Mouse (Mus musculus) kidney, embryonic 15.5 days (tissue): ENCODE data around the gene Izumo2. TPM values are rescaled to one million over a fixed set of nuclear protein-coding genes. Genes with fewer than 3 reads are reported as not detected.

Experiments used
- ATAC-seq: fragments of 200-750 bp; cut with Nextera tagmentation; replicated peaks from 2 replicates; pipeline ENCODE4 v1.8.0; 2017; ENCODE audit warnings: moderate TSS enrichment; ENCODE audit not compliant: low FRiP score
- H3K27ac ChIP-seq: fragments of 300-500 bp; sonication (generic); 2 replicates; pipeline ENCODE4 v1.5.1; 2015; ENCODE audit warnings: mild to moderate bottlenecking, inconsistent platforms
- H3K27me3 ChIP-seq: fragments of 300-500 bp; sonication (generic); 2 replicates; pipeline ENCODE4 v1.6.1; 2015; ENCODE audit warnings: inconsistent platforms
- H3K36me3 ChIP-seq: fragments of 300-500 bp; sonication (generic); 2 replicates; pipeline ENCODE4 v1.6.1; 2015; ENCODE audit warnings: inconsistent platforms
- H3K4me1 ChIP-seq: fragments of 300-500 bp; sonication (generic); 2 replicates; pipeline ENCODE4 v1.6.1; 2015; ENCODE audit warnings: inconsistent platforms
- H3K4me2 ChIP-seq: fragments of 300-500 bp; sonication (generic); 2 replicates; pipeline ENCODE4 v1.6.1; 2015; ENCODE audit warnings: moderate library complexity, mild to moderate bottlenecking, inconsistent platforms
- H3K4me3 ChIP-seq: fragments of 300-500 bp; sonication (generic); replicated peaks from 2 replicates; pipeline ENCODE4 v1.5.1; 2015; ENCODE audit warnings: mild to moderate bottlenecking, inconsistent platforms
- H3K9ac ChIP-seq: fragments of 300-500 bp; sonication (generic); 2 replicates; pipeline ENCODE4 v1.6.1; 2015; ENCODE audit warnings: mild to moderate bottlenecking, inconsistent platforms
- H3K9me3 ChIP-seq: fragments of 300-500 bp; sonication (generic); replicated peaks from 2 replicates; pipeline ENCODE4 v1.6.1; 2016; ENCODE audit warnings: inconsistent platforms
- whole genome bisulfite sequencing: fragments of 180-500 bp; shearing (Covaris S2); methylation state at CpG from one replicate; pipeline ENCODE4 v1.1.7; 2015; ENCODE audit warnings: mixed read lengths; 5-methylcytosine and 5-hydroxymethylcytosine counted together
- polyA plus RNA-seq: library from polyadenylated mRNA; unstranded; fragments of >200 nt; fragmentation: Nextera tagmentation; extraction: Ambion mirVana; gene quantifications from 2 replicates; pipeline ENCODE4 v1.2.1, GENCODE M21; 2015

The Izumo2 gene
- polyA plus RNA-seq, 1 experiment from 2014 or later, result not detected

DNA sequence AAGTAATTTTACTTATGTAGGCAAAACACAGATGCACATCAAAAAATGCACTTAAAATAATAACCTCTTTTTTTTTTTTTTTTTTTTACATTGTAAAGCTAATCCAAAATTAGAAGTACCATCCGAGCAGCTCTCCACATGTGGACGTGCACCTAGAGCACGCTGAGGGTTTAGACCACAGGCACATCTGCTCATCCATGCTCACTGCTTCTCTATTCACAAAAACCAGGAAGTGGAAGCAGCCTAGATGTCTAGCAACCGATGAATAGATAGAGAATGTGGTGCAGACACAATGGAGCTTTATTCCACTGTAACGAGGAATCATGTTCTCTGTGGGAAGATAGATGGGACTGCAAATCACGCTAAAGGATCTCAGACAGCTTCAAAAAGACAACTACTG lies 33.4 kb upstream of the Izumo2 start:
- H3K9ac ChIP-seq, result no peak overlapping the region
- H3K27ac ChIP-seq, result no peak overlapping the region
- H3K36me3 ChIP-seq, result no peaks in the 10 kb centered on the region
- no peak overlapping the region for H3K4me3 ChIP-seq
- peaks cover 8% of the 10 kb centered on the region for H3K27me3 ChIP-seq
- peaks cover 12% of the 10 kb centered on the region for H3K4me1 ChIP-seq
- H3K9me3 ChIP-seq, result no peaks in the 10 kb centered on the region
- 84% methylated on average over 6 of the region's 6 CpGs for WGBS
- ATAC-seq, result no peak
- H3K4me2 ChIP-seq, result no peak overlapping the region

- Histone ChIP-seq H3K4me2 (no peak overlapping the region), H3K27ac (no peak overlapping the region), H3K4me1 (peaks cover 3% of the 10 kb centered on the region; the same call in 1 of the 2 replicates), H3K27me3 (no peaks in the 10 kb centered on the region), H3K4me3 (no peak overlapping the region), H3K9ac (no peak overlapping the region), H3K9me3 (no peaks in the 10 kb centered on the region), H3K36me3 (no peaks in the 10 kb centered on the region)
- no peak for ATAC-seq
- 63% methylated on average over 4 of the region's 4 CpGs for WGBS
Observed at GRCm38 (mm10) chr7:44676126-44676525, 32.4 kb upstream of the Izumo2 start.

DNA sequence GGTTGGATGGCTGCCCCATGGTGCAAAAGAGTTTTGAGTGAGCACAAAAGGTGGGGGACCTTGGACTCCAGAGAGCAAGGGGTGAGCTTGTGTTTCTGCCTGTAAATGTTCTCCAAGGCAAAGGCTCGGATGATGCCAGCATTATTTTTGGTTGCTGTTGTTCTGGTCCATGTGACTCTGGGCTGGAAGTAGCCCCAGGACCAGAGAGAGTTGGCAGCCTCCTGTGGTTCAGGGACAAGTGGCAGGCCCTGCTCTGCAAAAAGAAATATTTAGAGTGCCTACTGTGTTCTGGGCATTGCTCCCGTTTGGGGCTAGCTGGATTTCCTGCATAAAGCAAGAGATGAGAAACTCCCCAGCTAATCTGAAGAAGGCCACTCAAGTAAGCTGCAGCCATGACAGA lies 31.9 kb upstream of the Izumo2 start:
- no peak overlapping the region for H3K4me3 ChIP-seq
- no peaks in the 10 kb centered on the region for H3K9me3 ChIP-seq
- H3K27me3 ChIP-seq, result no peaks in the 10 kb centered on the region
- no peaks in the 10 kb centered on the region for H3K4me1 ChIP-seq
- H3K4me2 ChIP-seq, result no peak overlapping the region
- no peak overlapping the region for H3K9ac ChIP-seq
- H3K27ac ChIP-seq, result no peak overlapping the region
- no peak for ATAC-seq
- WGBS, result 46% methylated on average over 2 of the region's 2 CpGs
- H3K36me3 ChIP-seq, result no peaks in the 10 kb centered on the region

DNA sequence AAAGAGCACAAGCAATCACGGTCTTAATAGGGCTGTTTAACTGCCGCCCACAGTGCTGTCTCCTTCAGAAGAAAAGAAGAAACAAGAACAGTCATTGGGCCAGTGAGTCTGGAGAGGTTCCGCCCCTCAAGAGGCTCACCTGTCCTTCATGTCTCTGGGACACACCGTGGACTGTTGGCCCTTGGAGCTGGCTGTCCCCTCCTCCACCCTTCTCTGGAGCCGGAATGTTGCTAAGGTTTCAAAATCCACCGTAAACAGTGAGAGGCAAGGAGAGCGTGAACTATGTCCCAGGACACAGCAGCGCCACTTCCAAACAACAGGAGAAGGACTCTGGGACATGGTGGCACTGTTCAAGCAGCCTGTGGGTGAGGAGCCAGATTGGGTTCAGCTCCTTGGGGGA lies 24.9 kb upstream of the Izumo2 start:
- Histone ChIP-seq H3K9ac (no peak overlapping the region), H3K9me3 (no peaks in the 10 kb centered on the region), H3K27me3 (no peaks in the 10 kb centered on the region), H3K4me2 (no peak overlapping the region), H3K4me1 (no peaks in the 10 kb centered on the region), H3K4me3 (no peak overlapping the region), H3K36me3 (no peaks in the 10 kb centered on the region), H3K27ac (no peak overlapping the region)
- 70% methylated on average over 8 of the region's 8 CpGs for WGBS
- no peak for ATAC-seq

GRCm38 (mm10) chr7:44685531-44686402 lies 22.8 kb upstream of the Izumo2 start:
- H3K27ac ChIP-seq, result no peak overlapping the region
- H3K4me2 ChIP-seq, result no peak overlapping the region
- H3K27me3 ChIP-seq, result no peaks in the 10 kb centered on the region
- H3K4me3 ChIP-seq, result no peak overlapping the region
- H3K9me3 ChIP-seq, result no peaks in the 10 kb centered on the region
- ATAC-seq, result no peak
- 64% methylated on average over 17 of the region's 17 CpGs for WGBS
- H3K4me1 ChIP-seq, result no peaks in the 10 kb centered on the region
- H3K9ac ChIP-seq, result no peak overlapping the region
- H3K36me3 ChIP-seq, result no peaks in the 10 kb centered on the region

DNA sequence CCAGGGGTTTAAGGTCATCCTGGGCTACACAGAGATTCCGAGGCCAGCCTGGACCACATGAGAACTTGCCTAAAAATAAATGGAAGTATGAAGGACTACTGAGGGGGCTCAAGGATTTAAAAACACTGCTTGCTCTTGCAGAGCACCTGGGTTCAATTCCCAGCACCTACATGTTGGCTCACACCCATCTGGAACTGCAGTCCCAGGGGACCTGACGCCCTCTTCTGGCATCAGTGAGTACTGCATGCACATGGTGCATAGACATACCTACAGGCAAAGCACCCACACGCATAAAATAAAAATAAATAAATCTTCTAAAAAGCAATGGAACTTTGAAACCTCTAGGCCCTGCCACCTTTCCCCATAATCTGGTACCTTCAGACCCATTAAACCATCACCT lies 19.7 kb upstream of the Izumo2 start:
- Histone ChIP-seq H3K36me3 (no peaks in the 10 kb centered on the region), H3K9ac (no peak overlapping the region), H3K4me3 (no peak overlapping the region), H3K27ac (no peak overlapping the region), H3K9me3 (no peaks in the 10 kb centered on the region), H3K27me3 (no peaks in the 10 kb centered on the region), H3K4me2 (no peak overlapping the region), H3K4me1 (no peaks in the 10 kb centered on the region)
- 72% methylated on average over 3 of the region's 3 CpGs for WGBS
- no peak for ATAC-seq

GRCm38 (mm10) chr7:44689331-44689730 lies 19.2 kb upstream of the Izumo2 start:
- H3K4me2 ChIP-seq, result no peak overlapping the region
- H3K9me3 ChIP-seq, result no peaks in the 10 kb centered on the region
- no peaks in the 10 kb centered on the region for H3K36me3 ChIP-seq
- H3K27me3 ChIP-seq, result no peaks in the 10 kb centered on the region
- H3K4me1 ChIP-seq, result no peaks in the 10 kb centered on the region
- H3K9ac ChIP-seq, result no peak overlapping the region
- H3K4me3 ChIP-seq, result no peak overlapping the region
- H3K27ac ChIP-seq, result no peak overlapping the region
- 87% methylated on average over 7 of the region's 7 CpGs for WGBS
- no peak for ATAC-seq

- no peak for ATAC-seq
- WGBS, result 70% methylated on average over 10 of the region's 10 CpGs
Observed at GRCm38 (mm10) chr7:44693427-44694175, 14.9 kb upstream of the Izumo2 start.

GRCm38 (mm10) chr7:44695223-44695622 lies 13.3 kb upstream of the Izumo2 start:
- H3K36me3 ChIP-seq, result no peaks in the 10 kb centered on the region
- peaks cover 8% of the 10 kb centered on the region for H3K4me1 ChIP-seq
- no peak overlapping the region for H3K4me3 ChIP-seq
- ATAC-seq, result no peak
- H3K4me2 ChIP-seq, result no peak overlapping the region
- WGBS, result 92% methylated on average over 4 of the region's 4 CpGs
- H3K27ac ChIP-seq, result no peak overlapping the region
- no peak overlapping the region for H3K9ac ChIP-seq
- H3K27me3 ChIP-seq, result no peaks in the 10 kb centered on the region
- H3K9me3 ChIP-seq, result no peaks in the 10 kb centered on the region

More at GRCm38 (mm10) chr7:44693427-44694175, 14.9 kb upstream of the Izumo2 start:
- Histone ChIP-seq H3K4me3 (no peak overlapping the region), H3K4me1 (peaks cover 8% of the 10 kb centered on the region), H3K9ac (no peak overlapping the region), H3K27ac (no peak overlapping the region), H3K4me2 (no peak overlapping the region), H3K36me3 (no peaks in the 10 kb centered on the region), H3K9me3 (no peaks in the 10 kb centered on the region), H3K27me3 (no peaks in the 10 kb centered on the region)

- Histone ChIP-seq H3K9me3 (no peaks in the 10 kb centered on the region), H3K27me3 (no peaks in the 10 kb centered on the region), H3K4me1 (peaks cover 8% of the 10 kb centered on the region), H3K4me2 (no peak overlapping the region), H3K27ac (no peak overlapping the region), H3K36me3 (no peaks in the 10 kb centered on the region), H3K9ac (no peak overlapping the region), H3K4me3 (no peak overlapping the region)
- WGBS, result 12% methylated on average over 20 of the region's 20 CpGs
- no peak; the same call in 1 of the 2 replicates for ATAC-seq
Observed at GRCm38 (mm10) chr7:44697191-44697710, 11.3 kb upstream of the Izumo2 start.

GRCm38 (mm10) chr7:44697980-44698379 lies 10.6 kb upstream of the Izumo2 start:
- WGBS, result 42% methylated on average over 7 of the region's 7 CpGs
- Histone ChIP-seq H3K27ac (no peak overlapping the region), H3K4me3 (no peak overlapping the region), H3K9me3 (no peaks in the 10 kb centered on the region), H3K4me1 (peaks cover 8% of the 10 kb centered on the region), H3K36me3 (no peaks in the 10 kb centered on the region), H3K27me3 (no peaks in the 10 kb centered on the region), H3K9ac (no peak overlapping the region), H3K4me2 (no peak overlapping the region)
- no peak for ATAC-seq

DNA sequence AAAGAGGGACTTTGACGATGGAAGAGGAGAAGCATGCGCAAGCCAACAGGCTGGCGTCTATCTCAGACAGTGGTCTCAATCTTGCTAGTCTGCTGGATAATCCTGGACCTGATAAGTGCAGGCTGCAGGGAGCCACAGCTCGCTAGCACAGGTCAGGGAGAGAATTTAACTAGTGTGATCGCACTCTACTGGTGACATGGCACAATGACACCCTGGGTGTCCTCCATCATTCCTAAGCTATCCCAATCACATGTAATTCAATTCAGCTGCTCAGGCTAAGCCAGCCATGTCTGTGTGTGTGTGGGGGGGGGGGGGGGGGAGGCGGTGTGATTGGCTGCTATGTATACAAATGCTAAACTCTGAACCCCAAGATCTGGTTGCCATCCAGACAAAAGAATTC lies 6.6 kb upstream of the Izumo2 start:
- ATAC-seq, result no peak
- H3K4me3 ChIP-seq, result no peak overlapping the region
- H3K9me3 ChIP-seq, result 0 out of 2 replicates have a peak, but pooled peaks cover 6% of the 10 kb centered on the region
- H3K4me1 ChIP-seq, result peaks cover 8% of the 10 kb centered on the region
- H3K4me2 ChIP-seq, result no peak overlapping the region
- H3K27me3 ChIP-seq, result no peaks in the 10 kb centered on the region
- 0 out of 2 replicates have a peak overlapping the region, but pooled peaks have one; percentile 10 for H3K9ac ChIP-seq
- no peak overlapping the region for H3K27ac ChIP-seq
- no peaks in the 10 kb centered on the region for H3K36me3 ChIP-seq
- 7% methylated on average over 6 of the region's 6 CpGs for WGBS
